Mouse (Mus musculus) midbrain, embryonic 16.5 days (tissue): Measurements from ENCODE around the gene Clptm1. TPM values are rescaled to one million over a fixed set of nuclear protein-coding genes. Genes with fewer than 3 reads are reported as not detected.
A peak's percentile ranks its signal among the peaks of the same experiment; 100 is the strongest.

Source experiments
- ATAC-seq: fragments of 200-750 bp; cut with Nextera tagmentation; 2 replicates; pipeline ENCODE4 v1.8.0; 2017; ENCODE audit warnings: moderate TSS enrichment
- H3K27ac ChIP-seq: fragments of 300-500 bp; sonication (generic); 2 replicates; pipeline ENCODE4 v1.5.1; 2014; ENCODE audit warnings: mild to moderate bottlenecking, low read length, mixed read lengths
- H3K27me3 ChIP-seq: fragments of 300-500 bp; sonication (generic); 2 replicates; pipeline ENCODE4 v1.6.1; 2014; ENCODE audit warnings: low read depth, low read length, mixed read lengths; ENCODE audit not compliant: control insufficient read depth, insufficient read depth
- H3K36me3 ChIP-seq: fragments of 300-500 bp; sonication (generic); 2 replicates; pipeline ENCODE4 v1.6.1; 2014; ENCODE audit warnings: mild to moderate bottlenecking, low read length, moderate library complexity, mixed read lengths; ENCODE audit not compliant: control insufficient read depth, insufficient read depth
- H3K4me1 ChIP-seq: fragments of 300-500 bp; sonication (generic); 2 replicates; pipeline ENCODE4 v1.6.1; 2014; ENCODE audit warnings: mild to moderate bottlenecking, low read length, mixed read lengths; ENCODE audit not compliant: control insufficient read depth, insufficient read depth
- H3K4me2 ChIP-seq: fragments of 300-500 bp; sonication (generic); 2 replicates; pipeline ENCODE4 v1.6.1; 2014; ENCODE audit warnings: mild to moderate bottlenecking, low read length, mixed read lengths
- H3K4me3 ChIP-seq: fragments of 300-500 bp; sonication (generic); 2 replicates; pipeline ENCODE4 v1.5.1; 2014; ENCODE audit warnings: low read depth, mild to moderate bottlenecking, low read length, moderate library complexity, mixed read lengths
- H3K9ac ChIP-seq: fragments of 300-500 bp; sonication (generic); 2 replicates; pipeline ENCODE4 v1.6.1; 2014; ENCODE audit warnings: low read depth, low read length, mixed read lengths
- H3K9me3 ChIP-seq: fragments of 300-500 bp; sonication (generic); replicated peaks from 2 replicates; pipeline ENCODE4 v1.6.1; 2014; ENCODE audit warnings: mild to moderate bottlenecking, low read length, mixed read lengths; ENCODE audit not compliant: control insufficient read depth, poor library complexity, severe bottlenecking
- WGBS: fragments of 180-500 bp; shearing (Covaris S2); extraction: QIAGEN DNeasy Blood & Tissue Kit; methylation state at CpG from one replicate; pipeline ENCODE4 v1.1.7; 2014; 5-methylcytosine and 5-hydroxymethylcytosine counted together
- polyA plus RNA-seq: library from polyadenylated mRNA; unstranded; fragments of >200 nt; fragmentation: Nextera tagmentation; extraction: Ambion mirVana; gene quantifications from 2 replicates; pipeline ENCODE4 v1.2.1, GENCODE M21; 2015

Gene Clptm1
- polyA plus RNA-seq, 1 experiment from 2014 or later: 120 TPM

- Histone ChIP-seq H3K36me3 (peaks cover 8% of the 10 kb centered on the region; the same call in 1 of the 2 replicates), H3K9me3 (no peaks in the 10 kb centered on the region), H3K27me3 (no peaks in the 10 kb centered on the region), H3K4me3 (peak within 1 kb of the TSS; percentile 80), H3K4me2 (peak within 1 kb of the TSS; percentile 84), H3K9ac (peak within 1 kb of the TSS; percentile 63), H3K4me1 (peaks cover 9% of the 10 kb centered on the region; the same call in 1 of the 2 replicates), H3K27ac (peak within 1 kb of the TSS; percentile 76)
- WGBS: under 1% methylated on average over 19 of the region's 41 CpGs
- ATAC-seq: peak; percentile 77
Measured at GRCm38 (mm10) chr7:19629361-19629734, 35.5 kb downstream of the Clptm1 start, which contains the start of gene Relb. Gene Relb (minus strand): TSS chr7:19629438.

- Histone ChIP-seq H3K4me2 (peak overlapping the region; percentile 84), H3K27ac (peak overlapping the region; percentile 76), H3K9ac (peak overlapping the region; percentile 63), H3K36me3 (peaks cover 6% of the 10 kb centered on the region; the same call in 1 of the 2 replicates), H3K27me3 (no peaks in the 10 kb centered on the region), H3K9me3 (no peaks in the 10 kb centered on the region), H3K4me3 (peak overlapping the region; percentile 80), H3K4me1 (peaks cover 9% of the 10 kb centered on the region; the same call in 1 of the 2 replicates)
- peak; percentile 87 for ATAC-seq
- under 1% methylated on average over 57 of the region's 57 CpGs for WGBS
Measured at GRCm38 (mm10) chr7:19628536-19629360, 36.1 kb downstream of the Clptm1 start.

- WGBS: 19% methylated on average over 17 of the region's 17 CpGs
- H3K9ac ChIP-seq: peak overlapping the region; percentile 63; the same call in 1 of the 2 replicates
Measured at GRCm38 (mm10) chr7:19628192-19628535, 36.7 kb downstream of the Clptm1 start.

GRCm38 (mm10) chr7:19627721-19628120 is 37.1 kb downstream of the Clptm1 start:
- Histone ChIP-seq H3K4me3 (no peak overlapping the region), H3K27me3 (no peaks in the 10 kb centered on the region), H3K4me2 (peak overlapping the region; percentile 84), H3K9me3 (no peaks in the 10 kb centered on the region), H3K4me1 (peaks cover 9% of the 10 kb centered on the region; the same call in 1 of the 2 replicates), H3K9ac (no peak overlapping the region), H3K27ac (no peak overlapping the region), H3K36me3 (no peaks in the 10 kb centered on the region)
- no peak for ATAC-seq
- 69% methylated on average over 3 of the region's 3 CpGs for WGBS

More at GRCm38 (mm10) chr7:19628192-19628535, 36.7 kb downstream of the Clptm1 start:
- Histone ChIP-seq H3K27me3 (no peaks in the 10 kb centered on the region), H3K27ac (peak overlapping the region; percentile 76; the same call in 1 of the 2 replicates), H3K4me2 (peak overlapping the region; percentile 84), H3K36me3 (peaks cover under 1% of the 10 kb centered on the region; the same call in 1 of the 2 replicates), H3K9me3 (no peaks in the 10 kb centered on the region), H3K4me3 (peak overlapping the region; percentile 80), H3K4me1 (peaks cover 9% of the 10 kb centered on the region; the same call in 1 of the 2 replicates)
- ATAC-seq: no peak

GRCm38 (mm10) chr7:19623433-19623832 is 41.4 kb downstream of the Clptm1 start:
- Histone ChIP-seq H3K36me3 (no peaks in the 10 kb centered on the region), H3K4me3 (no peak overlapping the region), H3K27me3 (no peaks in the 10 kb centered on the region), H3K27ac (no peak overlapping the region), H3K9ac (no peak overlapping the region), H3K9me3 (no peaks in the 10 kb centered on the region), H3K4me1 (peaks cover 8% of the 10 kb centered on the region; the same call in 1 of the 2 replicates), H3K4me2 (no peak overlapping the region)
- ATAC-seq: no peak
- WGBS: 88% methylated on average over 2 of the region's 2 CpGs

GRCm38 (mm10) chr7:19622241-19622640 is 42.6 kb downstream of the Clptm1 start:
- no peaks in the 10 kb centered on the region for H3K27me3 ChIP-seq
- peaks cover 3% of the 10 kb centered on the region; the same call in 1 of the 2 replicates for H3K4me1 ChIP-seq
- H3K4me3 ChIP-seq: no peak overlapping the region
- no peaks in the 10 kb centered on the region for H3K9me3 ChIP-seq
- no peak overlapping the region for H3K9ac ChIP-seq
- H3K4me2 ChIP-seq: no peak overlapping the region
- H3K36me3 ChIP-seq: no peaks in the 10 kb centered on the region
- no peak for ATAC-seq
- 39% methylated on average over 6 of the region's 6 CpGs for WGBS
- H3K27ac ChIP-seq: no peak overlapping the region

- no peak overlapping the region for H3K4me3 ChIP-seq
- no peaks in the 10 kb centered on the region for H3K9me3 ChIP-seq
- no peaks in the 10 kb centered on the region for H3K36me3 ChIP-seq
- WGBS: 89% methylated on average over 7 of the region's 7 CpGs
- ATAC-seq: no peak
- H3K9ac ChIP-seq: no peak overlapping the region
- peaks cover 3% of the 10 kb centered on the region; the same call in 1 of the 2 replicates for H3K4me1 ChIP-seq
- H3K27ac ChIP-seq: no peak overlapping the region
- no peaks in the 10 kb centered on the region for H3K27me3 ChIP-seq
- H3K4me2 ChIP-seq: no peak overlapping the region
Measured at GRCm38 (mm10) chr7:19620811-19621210, 44.0 kb downstream of the Clptm1 start.

GRCm38 (mm10) chr7:19619004-19619801 is 45.6 kb downstream of the Clptm1 start:
- Histone ChIP-seq H3K4me2 (peak overlapping the region; percentile 54), H3K9ac (peak overlapping the region; percentile 63), H3K9me3 (no peaks in the 10 kb centered on the region), H3K4me1 (peaks cover 3% of the 10 kb centered on the region; the same call in 1 of the 2 replicates), H3K4me3 (peak overlapping the region; percentile 36), H3K27me3 (no peaks in the 10 kb centered on the region), H3K36me3 (no peaks in the 10 kb centered on the region), H3K27ac (peak overlapping the region; percentile 43)
- WGBS: 5% methylated on average over 35 of the region's 35 CpGs
- ATAC-seq: peak; percentile 82
